Mouse (Mus musculus) hindbrain, embryonic 13.5 days (tissue): ENCODE measurements at regions not wholly inside any gene's neighbourhood (a gene's known extent, or its start where the extent isn't known, plus 50 kb on each side); places are given as distances from the start of the nearest gene placed in this dataset.
"Not testable (repeated sequence)": the region's sequence is repeated elsewhere in the genome, so short reads cannot be mapped to it uniquely, and the experiment has no call there.

Experiments
- ATAC-seq: fragments of 200-750 bp; cut with Nextera tagmentation; 2 replicates; pipeline ENCODE4 v1.8.0; 2017; ENCODE audit warnings: moderate TSS enrichment; ENCODE audit not compliant: low FRiP score
- H3K27ac ChIP-seq: fragments of 300-500 bp; sonication (generic); 2 replicates; pipeline ENCODE4 v1.5.1; 2015; ENCODE audit warnings: inconsistent platforms, mild to moderate bottlenecking, moderate library complexity
- H3K27me3 ChIP-seq: fragments of 300-500 bp; sonication (generic); 2 replicates; pipeline ENCODE4 v1.6.1; 2015; ENCODE audit warnings: mild to moderate bottlenecking, inconsistent platforms
- H3K36me3 ChIP-seq: fragments of 300-500 bp; sonication (generic); 2 replicates; pipeline ENCODE4 v1.6.1; 2015; ENCODE audit warnings: mild to moderate bottlenecking, inconsistent platforms
- H3K4me1 ChIP-seq: fragments of 300-500 bp; sonication (generic); replicated peaks from 2 replicates; pipeline ENCODE4 v1.6.1; 2015; ENCODE audit warnings: inconsistent platforms
- H3K4me2 ChIP-seq: fragments of 300-500 bp; sonication (generic); 2 replicates; pipeline ENCODE4 v1.6.1; 2015; ENCODE audit warnings: inconsistent platforms, mild to moderate bottlenecking, moderate library complexity
- H3K4me3 ChIP-seq: fragments of 300-500 bp; sonication (generic); 2 replicates; pipeline ENCODE4 v1.5.1; 2015; ENCODE audit warnings: mild to moderate bottlenecking, inconsistent platforms
- H3K9ac ChIP-seq: fragments of 300-500 bp; sonication (generic); 2 replicates; pipeline ENCODE4 v1.6.1; 2015; ENCODE audit warnings: mild to moderate bottlenecking, inconsistent platforms
- H3K9me3 ChIP-seq: fragments of 300-500 bp; sonication (generic); 2 replicates; pipeline ENCODE4 v1.6.1; 2016; ENCODE audit warnings: inconsistent platforms
- WGBS: fragments of 180-500 bp; shearing (Covaris S2); methylation state at CpG from one replicate; pipeline ENCODE4 v1.1.7; 2015; 5-methylcytosine and 5-hydroxymethylcytosine counted together

DNA sequence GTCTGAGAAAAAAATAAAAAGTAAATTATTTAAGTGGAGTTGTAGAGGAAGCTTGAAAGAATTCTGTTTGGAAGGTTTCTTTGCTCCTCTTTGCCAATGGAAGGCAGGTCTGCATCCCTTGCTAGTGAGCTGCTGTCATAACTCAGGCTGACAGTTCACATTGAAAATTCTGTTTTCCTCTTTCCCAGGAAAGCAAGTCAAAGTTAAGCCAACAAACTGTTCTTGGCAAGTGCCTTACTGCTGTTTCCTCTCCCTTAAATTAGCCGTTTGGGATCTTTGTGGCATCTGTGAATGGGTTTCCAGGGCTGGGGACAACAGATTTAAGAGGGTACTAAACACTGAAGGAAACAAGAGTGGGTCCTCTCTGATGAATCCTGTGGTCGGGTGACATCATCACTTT, 261.2 kb downstream of the Pou4f1 start:
- no peak overlapping the region for H3K4me2 ChIP-seq
- 72% methylated on average over 2 of the region's 2 CpGs for WGBS
- no peak overlapping the region for H3K27ac ChIP-seq
- no peak for ATAC-seq
- H3K27me3 ChIP-seq: no peaks in the 10 kb centered on the region
- H3K36me3 ChIP-seq: no peaks in the 10 kb centered on the region
- no peak overlapping the region for H3K4me3 ChIP-seq
- H3K9ac ChIP-seq: no peak overlapping the region
- H3K4me1 ChIP-seq: no peaks in the 10 kb centered on the region
- no peaks in the 10 kb centered on the region for H3K9me3 ChIP-seq

DNA sequence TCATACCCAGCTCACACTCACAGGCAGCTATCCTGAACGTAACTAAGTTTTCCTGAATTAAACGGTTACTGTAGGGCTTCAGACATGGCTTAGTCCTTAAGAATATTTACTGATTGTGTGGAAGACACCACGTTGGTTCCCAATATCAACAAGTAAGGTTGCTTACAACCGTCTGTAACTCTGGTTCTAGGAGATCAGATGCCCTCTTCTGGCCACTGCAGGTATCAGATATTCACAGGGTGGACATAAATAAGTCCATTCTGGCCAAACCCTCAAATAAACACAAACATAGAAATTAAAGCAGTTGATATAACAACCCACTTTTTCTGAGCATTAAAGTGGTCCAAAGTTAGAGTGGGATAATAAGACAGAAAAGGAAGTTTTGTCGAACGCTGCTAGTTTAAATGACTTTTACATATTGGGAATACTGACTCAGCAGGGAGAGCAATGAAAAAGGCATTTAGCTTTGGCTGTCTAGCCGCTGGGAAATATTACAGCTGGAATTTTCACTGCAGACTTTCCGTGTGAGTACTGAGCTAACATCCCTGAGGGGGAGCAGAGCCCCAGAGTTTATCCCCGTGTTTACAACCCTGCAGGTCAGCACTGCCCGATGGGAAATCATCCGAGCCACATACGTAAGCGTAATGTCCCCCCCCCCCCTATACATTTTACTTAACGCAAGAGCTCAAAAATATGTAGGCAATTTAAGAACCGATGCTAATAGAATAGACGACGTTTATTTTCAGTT, 264.4 kb downstream of the Pou4f1 start:
- Histone ChIP-seq H3K27ac (no peak overlapping the region), H3K9ac (no peak overlapping the region), H3K27me3 (no peaks in the 10 kb centered on the region), H3K4me1 (no peaks in the 10 kb centered on the region), H3K4me2 (no peak overlapping the region), H3K4me3 (no peak overlapping the region), H3K9me3 (no peaks in the 10 kb centered on the region), H3K36me3 (no peaks in the 10 kb centered on the region)
- WGBS: 75% methylated on average over 17 of the region's 17 CpGs
- ATAC-seq: no peak

DNA sequence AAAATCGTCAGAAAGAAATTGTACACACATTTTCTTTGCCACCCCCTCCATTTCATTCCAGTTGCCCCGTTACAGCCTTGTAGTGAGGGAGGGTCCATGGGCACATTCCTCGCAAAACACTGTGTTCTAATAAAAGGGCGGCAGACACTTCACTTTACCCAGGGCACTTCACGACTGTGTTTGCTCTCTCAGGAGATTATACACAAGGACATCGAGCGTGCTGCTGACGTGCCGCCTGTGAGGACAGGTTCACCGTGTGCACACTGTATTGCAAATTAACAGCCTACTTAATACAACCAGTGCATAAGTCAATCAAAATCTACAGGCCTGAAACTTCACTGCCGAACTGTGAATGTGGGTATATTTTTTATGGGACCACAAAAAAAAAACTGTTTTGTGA, 274.6 kb downstream of the Pou4f1 start:
- no peaks in the 10 kb centered on the region for H3K36me3 ChIP-seq
- H3K9ac ChIP-seq: no peak overlapping the region
- no peaks in the 10 kb centered on the region for H3K27me3 ChIP-seq
- no peak overlapping the region for H3K27ac ChIP-seq
- no peak overlapping the region for H3K4me2 ChIP-seq
- H3K4me3 ChIP-seq: no peak overlapping the region
- H3K9me3 ChIP-seq: no peaks in the 10 kb centered on the region
- 0 out of 2 replicates have a peak, but pooled peaks cover 2% of the 10 kb centered on the region for H3K4me1 ChIP-seq
- no peak for ATAC-seq
- 78% methylated on average over 11 of the region's 11 CpGs for WGBS

DNA sequence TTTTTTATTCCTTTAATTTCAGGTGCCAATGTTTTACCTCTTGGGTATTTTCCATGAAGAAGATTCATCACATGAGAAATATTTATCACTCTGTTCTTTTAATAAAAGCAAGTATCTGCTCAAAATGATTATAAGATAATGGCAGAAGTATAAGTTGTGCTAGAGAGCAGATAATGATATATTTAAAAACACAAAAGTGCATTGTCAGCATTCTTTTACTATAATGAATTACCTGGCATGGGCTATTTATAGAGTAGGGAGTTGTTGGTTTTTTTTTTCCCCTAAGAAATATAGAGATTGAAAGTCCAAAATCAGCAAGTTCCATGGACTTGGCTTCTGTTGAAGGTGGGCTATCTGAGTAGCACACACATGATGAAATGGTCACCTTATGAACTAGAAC, 292.7 kb downstream of the Pou4f1 start:
- H3K4me2 ChIP-seq: no peak overlapping the region
- H3K9ac ChIP-seq: no peak overlapping the region
- H3K4me1 ChIP-seq: no peaks in the 10 kb centered on the region
- H3K27ac ChIP-seq: no peak overlapping the region
- H3K9me3 ChIP-seq: no peaks in the 10 kb centered on the region
- H3K36me3 ChIP-seq: no peaks in the 10 kb centered on the region
- H3K4me3 ChIP-seq: no peak overlapping the region
- no peak for ATAC-seq
- H3K27me3 ChIP-seq: no peaks in the 10 kb centered on the region

DNA sequence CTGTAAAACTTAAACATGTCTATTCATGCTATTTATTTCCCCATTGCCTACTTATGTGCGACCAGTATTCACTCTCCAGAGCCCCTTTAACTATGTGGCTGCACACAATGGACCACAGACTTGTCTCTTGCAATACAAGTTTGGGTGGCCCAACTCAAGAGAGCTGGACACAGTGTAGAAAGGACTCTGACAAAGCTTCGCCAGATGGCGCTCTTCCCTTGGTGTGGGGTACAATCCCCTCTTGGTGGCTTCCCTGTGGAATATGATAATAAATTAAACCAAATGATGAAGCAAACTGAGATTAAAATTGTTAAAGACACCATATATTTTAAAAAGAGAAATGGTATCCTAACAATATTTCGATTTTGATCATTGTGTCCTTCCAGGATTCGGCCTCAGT, 302.6 kb upstream of the Ednrb start:
- 57% methylated on average over 5 of the region's 5 CpGs for WGBS
- H3K4me3 ChIP-seq: no peak overlapping the region
- H3K9me3 ChIP-seq: no peaks in the 10 kb centered on the region
- H3K9ac ChIP-seq: no peak overlapping the region
- no peak overlapping the region for H3K4me2 ChIP-seq
- ATAC-seq: no peak
- H3K36me3 ChIP-seq: no peaks in the 10 kb centered on the region
- no peaks in the 10 kb centered on the region for H3K4me1 ChIP-seq
- no peaks in the 10 kb centered on the region for H3K27me3 ChIP-seq
- no peak overlapping the region for H3K27ac ChIP-seq

DNA sequence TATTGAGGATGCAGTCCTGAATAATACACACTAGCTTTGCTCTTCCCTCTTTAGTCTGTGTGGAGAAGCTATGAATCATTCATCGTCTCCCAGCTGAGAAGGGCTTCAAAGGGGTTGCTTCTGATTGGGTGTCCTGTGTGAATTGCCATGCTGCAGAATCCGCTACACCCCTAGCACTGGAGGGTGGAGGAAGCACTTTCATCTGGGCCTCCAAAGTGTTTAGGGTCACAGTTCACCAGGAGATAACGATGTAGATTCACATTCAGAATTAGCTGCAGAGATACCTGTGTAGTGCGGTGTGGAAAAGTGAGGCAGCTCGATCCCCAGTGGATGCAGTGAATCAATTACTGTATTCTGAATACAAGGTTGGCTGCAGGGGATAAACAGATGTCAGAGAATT, 301.2 kb upstream of the Ednrb start:
- Histone ChIP-seq H3K4me2 (no peak overlapping the region), H3K27ac (no peak overlapping the region), H3K4me1 (no peaks in the 10 kb centered on the region), H3K27me3 (no peaks in the 10 kb centered on the region), H3K9me3 (no peaks in the 10 kb centered on the region), H3K9ac (no peak overlapping the region), H3K36me3 (no peaks in the 10 kb centered on the region), H3K4me3 (no peak overlapping the region)
- ATAC-seq: peak; percentile 61; the same call in 1 of the 2 replicates
- 27% methylated on average over 5 of the region's 5 CpGs for WGBS

DNA sequence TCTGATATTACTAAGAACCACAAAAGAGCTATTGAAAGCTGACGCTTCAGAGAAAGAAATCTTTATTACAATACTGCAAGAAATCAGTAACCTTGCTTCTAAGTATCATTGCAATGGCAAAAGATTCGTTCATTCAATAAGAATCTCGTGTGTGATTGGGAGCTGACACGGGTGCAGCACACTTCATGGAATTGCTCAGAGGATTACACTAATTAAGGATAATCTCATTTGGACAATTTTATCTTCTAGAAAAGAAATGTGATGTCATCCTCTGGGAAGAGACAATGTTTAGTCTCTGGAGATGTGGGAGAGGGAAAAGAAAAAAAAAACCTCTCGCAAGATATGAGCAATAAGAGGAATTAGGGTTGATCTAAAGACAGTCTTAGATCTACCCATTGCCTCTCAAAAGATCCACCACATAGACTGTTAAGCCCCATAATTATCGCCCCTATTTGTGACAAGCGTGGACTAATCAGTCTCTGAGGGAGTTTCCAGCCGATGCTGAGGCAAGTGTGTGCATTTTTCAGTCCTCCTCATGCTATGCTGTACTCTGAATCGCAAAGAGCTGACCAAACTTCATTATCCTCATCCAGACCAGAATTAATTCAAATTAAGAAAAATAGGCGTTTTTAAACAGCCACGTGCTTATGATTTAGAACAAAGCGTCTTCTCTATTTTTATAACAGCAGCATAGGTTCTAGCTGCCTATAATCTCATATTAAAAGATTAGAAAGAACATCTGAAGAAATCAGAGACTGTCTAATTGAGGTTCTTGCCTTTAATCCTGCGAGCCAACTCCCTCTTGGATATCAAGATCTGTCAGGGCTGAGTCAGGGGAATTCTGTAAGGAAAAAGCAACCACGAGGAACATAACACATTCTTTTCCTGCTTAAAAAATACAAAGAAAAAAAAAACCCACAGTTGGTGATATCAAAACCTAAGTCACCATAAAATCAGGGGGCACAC, 271.1 kb upstream of the Ednrb start:
- Histone ChIP-seq H3K4me1 (no peaks in the 10 kb centered on the region), H3K4me3 (no peak overlapping the region), H3K4me2 (no peak overlapping the region), H3K9ac (no peak overlapping the region), H3K36me3 (no peaks in the 10 kb centered on the region), H3K9me3 (no peaks in the 10 kb centered on the region), H3K27ac (no peak overlapping the region), H3K27me3 (no peaks in the 10 kb centered on the region)
- 73% methylated on average over 14 of the region's 14 CpGs for WGBS
- no peak for ATAC-seq

DNA sequence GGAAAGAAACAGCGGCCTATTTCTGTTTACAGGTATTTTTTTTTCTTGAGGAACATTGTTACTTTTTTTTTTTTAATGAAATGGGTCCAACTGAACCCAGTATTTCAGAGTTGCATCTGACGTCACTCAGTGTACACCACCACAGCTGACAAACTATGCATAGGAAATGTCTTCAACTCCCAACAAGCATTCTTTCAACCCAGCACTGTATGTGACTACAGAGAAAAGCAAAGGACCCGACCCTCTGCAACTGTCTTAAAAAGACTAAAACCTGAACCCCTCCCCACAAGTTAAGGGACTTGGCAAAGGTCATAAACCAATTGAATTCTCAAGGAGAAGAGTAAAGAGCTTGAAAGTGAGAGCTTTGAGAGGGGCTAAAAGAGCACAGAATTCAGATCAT, 270.0 kb upstream of the Ednrb start:
- 85% methylated on average over 3 of the region's 3 CpGs for WGBS
- H3K27me3 ChIP-seq: no peaks in the 10 kb centered on the region
- no peak overlapping the region for H3K9ac ChIP-seq
- H3K9me3 ChIP-seq: no peaks in the 10 kb centered on the region
- H3K27ac ChIP-seq: no peak overlapping the region
- H3K4me3 ChIP-seq: no peak overlapping the region
- no peak overlapping the region for H3K4me2 ChIP-seq
- no peaks in the 10 kb centered on the region for H3K36me3 ChIP-seq
- ATAC-seq: no peak
- H3K4me1 ChIP-seq: no peaks in the 10 kb centered on the region

DNA sequence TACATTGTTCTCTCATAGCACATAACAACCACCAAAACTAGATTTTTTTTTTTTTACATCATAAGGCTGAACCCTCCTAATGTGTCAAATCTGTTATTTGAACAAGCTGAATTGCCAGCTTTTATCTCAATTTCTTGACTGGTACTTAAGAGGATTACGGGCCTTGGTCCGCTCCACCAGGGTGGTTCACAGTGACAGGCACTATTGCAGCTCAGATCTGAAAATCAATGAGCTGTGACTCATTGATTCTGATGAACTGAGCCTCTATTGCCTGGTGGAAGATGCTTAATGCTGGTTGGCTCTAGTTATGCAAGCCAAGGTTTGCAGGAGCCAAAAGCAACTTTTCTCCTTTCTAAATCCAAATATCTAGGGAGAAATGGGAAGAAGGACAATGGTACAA, 269.2 kb upstream of the Ednrb start:
- no peak for ATAC-seq
- H3K36me3 ChIP-seq: no peaks in the 10 kb centered on the region
- 64% methylated on average over 2 of the region's 2 CpGs for WGBS
- no peak overlapping the region for H3K27ac ChIP-seq
- no peak overlapping the region for H3K9ac ChIP-seq
- no peak overlapping the region for H3K4me2 ChIP-seq
- H3K27me3 ChIP-seq: no peaks in the 10 kb centered on the region
- no peaks in the 10 kb centered on the region for H3K4me1 ChIP-seq
- no peaks in the 10 kb centered on the region for H3K9me3 ChIP-seq
- H3K4me3 ChIP-seq: no peak overlapping the region

DNA sequence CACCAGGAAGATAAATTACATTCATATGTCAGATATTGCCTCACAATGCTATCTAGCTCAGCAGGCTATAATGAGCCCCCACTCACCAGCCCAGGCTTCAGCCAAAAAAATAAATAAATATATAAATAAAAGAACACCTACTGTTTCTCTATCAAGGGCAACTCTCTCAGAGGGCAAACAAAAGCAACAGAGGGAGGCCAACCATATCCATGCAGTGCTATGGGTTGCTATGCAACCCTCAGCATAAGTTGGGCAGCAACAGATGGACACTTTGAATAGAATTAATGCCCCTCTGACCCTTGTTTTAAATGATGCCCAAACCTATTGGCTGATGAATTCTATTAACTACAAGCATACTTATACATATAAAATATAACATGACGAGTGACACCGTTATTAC, 242.2 kb upstream of the Ednrb start:
- 0 out of 2 replicates have a peak, but pooled peaks have one; percentile 36 for ATAC-seq
- no peak overlapping the region for H3K9ac ChIP-seq
- H3K36me3 ChIP-seq: no peaks in the 10 kb centered on the region
- no peaks in the 10 kb centered on the region; the same call in 1 of the 2 replicates for H3K4me1 ChIP-seq
- H3K9me3 ChIP-seq: no peaks in the 10 kb centered on the region
- H3K27me3 ChIP-seq: no peaks in the 10 kb centered on the region
- no peak overlapping the region for H3K4me3 ChIP-seq
- H3K4me2 ChIP-seq: no peak overlapping the region
- no peak overlapping the region for H3K27ac ChIP-seq
- WGBS: 44% methylated on average over 2 of the region's 2 CpGs

DNA sequence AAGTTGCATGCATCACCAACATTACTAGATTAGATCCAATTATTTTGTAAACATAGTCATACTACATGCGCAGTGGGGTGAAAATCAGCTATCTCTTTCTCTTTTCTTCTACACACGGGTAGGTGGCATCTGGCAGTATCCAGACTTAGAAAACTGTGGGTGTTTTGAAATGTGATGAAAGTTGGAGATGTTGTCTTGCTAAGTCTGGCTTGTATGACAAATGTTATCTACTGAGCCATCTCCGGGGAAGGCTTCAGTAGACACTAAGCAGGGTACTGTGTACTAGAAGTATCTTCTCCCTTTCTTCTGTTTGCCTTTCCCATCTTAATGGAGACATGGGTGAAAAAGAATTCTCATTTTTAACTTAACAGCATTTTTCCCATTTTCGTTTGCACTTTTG, 220.0 kb upstream of the Ednrb start:
- not testable (repeated sequence) for H3K4me3 ChIP-seq, H3K9me3 ChIP-seq, H3K36me3 ChIP-seq, H3K9ac ChIP-seq, H3K4me2 ChIP-seq, ATAC-seq, H3K27me3 ChIP-seq, H3K4me1 ChIP-seq, H3K27ac ChIP-seq
- WGBS: 79% methylated on average over 1 of the region's 4 CpGs

DNA sequence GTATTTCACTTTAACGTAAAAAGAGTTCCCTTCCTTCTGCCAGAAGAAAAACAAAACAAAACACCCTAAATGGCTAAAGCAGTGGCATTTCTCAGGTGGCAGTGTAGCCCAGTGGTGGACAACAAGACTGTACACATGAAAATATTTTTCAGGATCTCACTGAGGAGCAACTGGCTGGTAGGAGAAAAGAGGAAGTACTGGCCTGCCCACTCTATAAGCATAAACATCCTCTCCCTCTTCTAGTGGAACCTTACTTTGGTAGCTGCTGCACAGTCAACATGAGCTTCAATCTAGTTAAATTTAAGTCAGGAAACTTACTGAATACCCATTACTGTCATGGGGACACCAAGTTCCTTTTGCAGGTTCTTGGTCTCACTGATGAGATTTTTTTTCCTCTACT, 209.5 kb upstream of the Ednrb start:
- no peaks in the 10 kb centered on the region for H3K36me3 ChIP-seq
- H3K27ac ChIP-seq: no peak overlapping the region
- H3K4me2 ChIP-seq: no peak overlapping the region
- no peak for ATAC-seq
- H3K4me3 ChIP-seq: no peak overlapping the region
- 87% methylated on average over 1 of the region's 1 CpGs for WGBS
- H3K9me3 ChIP-seq: no peaks in the 10 kb centered on the region
- no peaks in the 10 kb centered on the region for H3K4me1 ChIP-seq
- H3K9ac ChIP-seq: no peak overlapping the region
- H3K27me3 ChIP-seq: no peaks in the 10 kb centered on the region
